Mouse (Mus musculus): ENCODE measurements around the gene Nudt15. TPM values are rescaled to one million over a fixed set of nuclear protein-coding genes. Genes with fewer than 3 reads are reported as not detected.
"Not testable (repeated sequence)": the region's sequence is repeated elsewhere in the genome, so short reads cannot be mapped to it uniquely, and the experiment has no call there.

The Nudt15 gene
- total RNA-seq (2022) = 1 to 10 TPM; 5.2 to 7.2 (median 6.9) TPM

GRCm38 (mm10) chr14:73548051-73548450, at the start of gene Nudt15:
Gene Nudt15 (minus strand): TSS chr14:73548242.
- no peak for DNase-seq

- DNase-seq = no peak
Measured at GRCm38 (mm10) chr14:73592166-73592565, 44.1 kb upstream of the Nudt15 start.

DNA sequence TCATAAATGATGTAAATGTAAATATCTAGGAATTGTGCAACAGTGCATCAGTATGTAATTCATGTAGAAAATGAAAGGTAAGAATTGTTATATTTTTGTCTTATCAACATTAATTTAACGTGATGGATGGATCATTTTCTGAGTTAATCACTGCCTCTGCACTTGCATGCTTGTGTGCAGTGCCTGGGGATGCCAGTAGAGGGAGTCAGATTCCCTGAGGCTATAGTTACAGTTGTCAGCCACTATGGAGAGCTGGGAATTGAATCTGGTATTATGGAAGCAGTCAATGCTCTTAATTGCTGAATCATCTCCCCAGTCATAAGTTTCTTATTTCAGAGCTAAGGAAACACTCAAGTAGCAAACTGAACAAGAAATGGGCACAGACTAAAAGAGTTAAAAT, 40.0 kb upstream of the Nudt15 start:
- no peak for DNase-seq

GRCm38 (mm10) chr14:73576336-73576735, 28.3 kb upstream of the Nudt15 start:
- DNase-seq = peak; percentile 14

- DNase-seq = no peak
Measured at GRCm38 (mm10) chr14:73574053-73574452, 26.0 kb upstream of the Nudt15 start.

DNA sequence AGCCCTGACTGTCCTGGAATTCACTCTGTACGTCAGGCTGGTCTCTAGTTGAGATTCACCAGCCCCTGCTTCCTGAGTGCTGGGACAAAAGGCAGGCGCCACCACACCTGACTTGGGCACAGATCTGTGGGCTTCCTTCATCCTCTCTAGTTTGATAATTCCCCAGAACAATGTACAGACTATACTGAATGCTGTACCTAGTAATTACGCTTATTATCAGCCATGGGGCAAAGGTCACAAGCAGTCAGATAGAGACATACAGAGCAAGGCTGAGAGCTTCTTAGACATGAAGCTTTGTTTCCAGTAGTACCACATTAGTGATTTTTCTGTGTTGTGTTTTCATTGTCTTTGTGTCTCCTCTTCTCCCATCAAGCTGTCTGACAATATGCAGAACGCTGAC, 23.1 kb upstream of the Nudt15 start:
- DNase-seq = no peak

- not testable (repeated sequence) for DNase-seq
Measured at GRCm38 (mm10) chr14:73569831-73570230, 21.8 kb upstream of the Nudt15 start.

DNA sequence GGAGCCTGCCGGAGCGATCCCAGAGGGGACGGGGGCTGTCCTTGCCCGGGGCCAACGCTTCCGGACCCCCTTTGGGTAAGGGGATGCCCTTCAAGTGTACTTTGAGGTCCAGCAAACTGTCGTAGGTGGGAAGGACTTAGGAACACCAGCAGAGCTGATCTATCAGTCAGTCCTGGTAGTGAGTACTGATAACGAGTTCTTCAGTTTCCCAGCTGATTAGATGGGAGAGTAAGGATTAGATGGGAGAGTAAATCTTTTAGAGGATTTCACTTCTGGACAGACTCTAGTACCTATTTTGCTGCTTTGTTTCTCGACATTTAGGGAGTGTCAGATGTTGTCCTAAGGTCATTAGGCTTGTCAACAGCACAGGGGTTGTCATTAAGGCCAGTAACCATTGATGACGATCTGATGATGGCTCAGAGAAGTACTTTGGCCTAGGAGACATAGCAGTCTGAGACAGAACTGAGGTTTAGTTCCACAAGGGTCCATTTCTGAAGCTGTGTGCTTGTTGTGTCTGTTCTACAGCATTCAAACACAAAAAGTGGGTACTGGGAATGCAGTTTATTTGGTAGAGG, 5.2 kb upstream of the Nudt15 start:
- no peak for DNase-seq

DNA sequence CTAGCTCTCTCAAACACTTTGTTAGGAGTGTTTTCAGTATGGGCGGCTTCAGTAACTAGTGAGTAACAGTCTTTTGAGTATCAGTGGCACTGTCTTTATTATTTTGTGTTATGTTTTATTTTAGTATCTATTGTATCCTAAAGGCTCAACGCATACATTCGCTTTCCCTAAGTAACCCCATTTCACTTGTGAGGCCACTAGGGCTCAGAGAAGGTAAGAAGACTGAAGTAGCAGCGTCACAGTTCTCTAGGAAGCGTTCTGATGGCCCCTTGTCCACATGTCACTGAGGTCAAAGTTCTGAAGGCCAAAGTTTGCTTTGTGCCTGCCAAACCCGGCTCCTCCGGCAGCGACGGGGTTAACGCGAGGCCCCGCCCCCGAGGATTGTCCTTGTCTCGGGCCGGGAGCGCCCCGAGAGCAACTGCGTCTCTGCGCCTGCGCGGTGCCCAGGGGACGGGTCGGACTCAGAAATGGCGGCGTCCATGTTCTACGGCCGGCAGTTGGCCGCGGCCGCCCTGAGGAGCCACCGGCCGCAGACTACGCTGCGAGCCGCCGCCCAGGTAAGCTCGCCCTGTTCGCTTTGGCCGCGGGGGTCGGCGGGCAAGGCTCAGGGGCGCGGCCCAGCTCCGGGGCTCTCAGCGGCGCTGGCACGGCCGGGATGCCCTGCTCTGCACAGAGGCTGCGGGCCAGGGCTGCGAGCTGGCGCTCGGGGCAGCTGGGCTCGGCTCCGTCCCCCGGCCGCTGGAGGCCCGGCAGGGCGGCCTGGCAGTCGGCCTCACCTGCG, 4.5 kb upstream of the Nudt15 start:
- DNase-seq = peak; percentile 89

- no peak for DNase-seq
Measured at GRCm38 (mm10) chr14:73551164-73551563, 3.1 kb upstream of the Nudt15 start.

DNA sequence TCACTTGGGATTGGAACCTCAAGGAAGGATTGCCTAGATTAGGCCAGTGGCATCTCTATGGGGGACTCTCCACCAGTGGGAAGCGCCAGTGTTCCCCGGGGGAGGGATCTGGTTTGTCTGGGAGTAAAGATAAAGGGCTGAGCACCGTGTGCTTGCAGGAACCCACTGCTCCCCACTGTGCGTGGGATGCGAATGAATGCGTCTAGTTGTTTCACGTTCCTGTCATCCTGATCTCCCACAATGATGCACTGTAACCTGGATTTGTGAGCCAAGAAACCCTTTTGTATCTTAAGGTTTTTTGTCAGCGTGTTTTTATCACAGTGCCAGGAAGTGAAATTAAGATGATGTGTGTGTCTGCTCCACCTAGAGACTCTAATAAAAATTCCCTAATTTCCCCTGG, 2.7 kb upstream of the Nudt15 start:
- no peak for DNase-seq

DNA sequence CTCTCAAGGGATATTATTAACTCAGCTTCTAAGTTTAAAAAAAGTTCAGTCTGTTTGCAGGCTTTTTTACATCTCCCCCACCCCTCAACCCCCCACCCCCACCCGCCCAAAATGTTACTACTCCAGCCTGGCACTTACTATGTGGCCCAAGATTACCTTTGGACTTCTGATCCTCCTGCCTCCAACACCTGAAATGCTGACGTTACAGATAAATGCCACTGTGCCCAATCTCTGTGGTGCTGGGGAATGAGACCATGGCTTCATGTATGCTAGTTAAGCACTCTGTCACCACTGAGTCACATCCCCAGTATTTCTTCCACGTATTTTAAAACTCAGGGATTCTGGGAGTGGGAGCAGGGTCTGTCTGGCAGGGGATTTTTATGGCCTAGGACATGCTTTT, 2.2 kb upstream of the Nudt15 start:
- no peak for DNase-seq

DNA sequence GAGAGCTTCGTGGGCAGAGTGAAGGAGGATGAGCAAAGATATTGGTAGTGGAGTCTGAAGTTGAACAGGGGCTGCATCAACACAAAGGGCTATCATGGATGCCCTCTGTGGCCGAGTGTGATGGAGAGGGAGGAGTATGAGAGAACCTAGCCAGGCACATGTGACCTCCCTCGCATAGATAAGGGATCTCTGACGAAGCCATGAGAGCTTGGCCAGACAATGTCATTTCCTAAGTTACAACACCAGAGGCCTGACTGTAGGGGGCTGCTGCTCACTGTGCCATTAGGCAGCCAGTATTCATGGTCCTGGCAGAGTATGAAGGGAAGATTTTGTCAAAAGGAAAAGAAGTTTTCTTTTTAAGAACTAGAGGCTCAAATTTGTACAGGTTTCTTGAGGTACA, 1.0 kb downstream of the Nudt15 start:
- DNase-seq = no peak

GRCm38 (mm10) chr14:73543781-73544180, 4.3 kb downstream of the Nudt15 start:
- no peak for DNase-seq

DNA sequence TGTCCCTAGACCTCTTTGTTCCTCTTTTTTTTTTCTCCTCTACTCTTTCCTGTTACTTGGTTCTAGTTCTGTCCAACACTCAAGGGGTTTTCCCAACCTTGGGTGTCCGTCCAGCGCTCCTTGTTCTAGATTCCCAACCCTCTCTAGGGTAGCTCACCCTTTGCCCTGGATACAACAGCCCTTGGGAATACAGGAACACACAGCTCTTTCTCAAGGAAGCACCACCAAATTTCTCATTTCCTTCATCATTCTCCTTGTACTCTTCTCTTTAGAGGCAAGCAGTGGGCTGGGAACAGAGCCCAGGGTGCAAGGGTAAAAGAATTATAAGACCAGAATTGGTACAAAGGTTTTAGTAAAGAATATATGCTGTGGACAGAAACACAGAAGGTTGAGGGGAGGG, 12.4 kb downstream of the Nudt15 start:
- no peak for DNase-seq

- DNase-seq = no peak
Measured at GRCm38 (mm10) chr14:73533755-73534465, 14.1 kb downstream of the Nudt15 start.

DNA sequence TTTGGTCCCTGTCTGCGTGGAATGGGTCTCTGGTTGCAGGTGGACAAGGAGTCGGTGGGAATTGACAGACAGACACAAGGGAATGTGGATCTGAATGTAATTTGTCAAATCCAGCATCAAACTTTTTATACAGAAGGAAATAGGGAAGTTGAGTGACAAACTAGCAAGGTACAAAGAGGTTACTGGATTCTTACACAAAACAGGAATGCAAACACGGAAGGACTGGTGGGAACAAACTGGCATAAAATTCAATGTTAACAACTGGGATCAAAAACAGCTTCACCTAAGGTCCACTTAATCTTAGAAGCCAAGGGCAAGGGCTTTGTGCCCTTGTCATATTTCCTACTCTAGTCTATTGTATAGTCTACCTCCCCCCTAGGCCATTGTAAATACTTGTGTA, 19.4 kb downstream of the Nudt15 start:
- not testable (repeated sequence) for DNase-seq

DNA sequence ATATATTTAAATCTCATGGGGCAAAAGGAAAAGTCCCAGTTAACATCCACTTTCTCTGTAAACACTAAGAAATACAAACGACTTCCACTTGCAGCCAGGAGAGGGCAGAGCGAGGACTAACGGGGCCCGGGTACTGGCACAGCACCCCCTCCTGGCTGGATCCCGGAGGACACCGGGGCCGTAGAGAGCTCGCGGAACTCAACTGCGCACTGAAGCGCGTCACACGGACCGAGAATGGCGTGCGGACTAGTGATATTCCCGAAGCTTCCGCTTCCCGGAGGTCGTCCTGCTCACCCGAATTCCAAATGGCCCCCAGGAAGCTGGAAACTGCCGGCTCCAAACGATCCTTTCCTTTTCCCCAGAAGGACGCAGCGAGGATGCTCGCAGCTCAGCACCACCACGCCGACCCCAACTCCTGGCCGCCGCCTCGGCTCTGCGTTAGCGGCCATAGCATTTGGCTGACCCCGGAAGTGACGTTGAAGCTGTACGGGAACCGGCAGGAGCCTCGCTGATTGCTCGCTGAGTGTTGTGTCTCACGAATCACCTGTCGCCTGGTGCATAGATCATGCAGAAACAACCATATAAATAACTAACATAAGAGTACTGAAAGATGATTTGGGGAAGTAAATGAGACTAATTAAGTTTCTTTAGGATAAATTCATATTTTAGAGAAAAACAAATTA, 23.1 kb downstream of the Nudt15 start, which contains the start of gene Sucla2:
Gene Sucla2 (plus strand): TSS at position 554 of the 683 bp plus-strand sequence.
- DNase-seq = peak; percentile 89

- DNase-seq = no peak
Measured at GRCm38 (mm10) chr14:73524136-73524535, 23.9 kb downstream of the Nudt15 start.

GRCm38 (mm10) chr14:73509765-73510423, 38.1 kb downstream of the Nudt15 start, which contains the start of gene Med4:
Gene Med4 (plus strand): TSS chr14:73510025.
- DNase-seq = peak; percentile 93

DNA sequence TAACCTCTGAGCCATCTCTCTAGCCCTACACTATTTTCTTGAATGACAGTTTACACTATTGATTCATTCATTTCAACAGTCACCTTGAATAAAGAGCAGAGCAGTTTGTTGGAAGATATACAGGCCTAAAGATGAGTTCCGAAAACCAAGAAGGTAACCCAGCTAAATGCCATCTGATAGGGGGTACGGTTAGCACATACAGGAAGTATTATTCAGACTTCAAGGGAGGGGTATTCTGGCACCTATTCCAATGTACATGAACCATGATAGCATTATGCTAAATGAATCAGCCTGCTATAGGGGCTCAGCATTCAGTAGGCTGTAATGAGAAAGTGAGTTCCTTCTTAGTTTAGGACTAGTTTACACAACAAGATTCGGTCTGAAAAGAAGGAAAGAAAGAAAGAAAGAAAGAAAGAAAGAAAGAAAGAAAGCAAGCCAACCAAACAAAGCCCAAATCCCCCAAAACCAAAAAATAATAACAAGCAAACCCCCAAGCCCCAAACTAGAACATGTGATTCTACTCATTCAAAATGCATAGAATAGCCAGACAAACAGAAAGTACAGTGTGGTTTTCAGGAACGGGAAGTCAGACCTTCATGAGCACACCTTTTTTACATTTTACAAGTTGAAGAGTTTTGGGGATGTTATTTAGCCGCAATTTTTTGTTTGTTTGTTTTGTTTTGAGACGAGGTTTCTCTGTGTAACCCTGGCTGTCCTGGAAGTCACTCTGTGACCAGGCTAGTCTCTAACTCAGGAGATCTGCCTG, 39.2 kb downstream of the Nudt15 start:
- DNase-seq = no peak
